Mouse (Mus musculus): ENCODE measurements around the gene Ptdss2. TPM values are rescaled to one million over a fixed set of nuclear protein-coding genes. Genes with fewer than 3 reads are reported as not detected.

Gene Ptdss2
- total RNA-seq, 2 experiments from 2014 or later = 15.5 to 21.9 TPM

DNA sequence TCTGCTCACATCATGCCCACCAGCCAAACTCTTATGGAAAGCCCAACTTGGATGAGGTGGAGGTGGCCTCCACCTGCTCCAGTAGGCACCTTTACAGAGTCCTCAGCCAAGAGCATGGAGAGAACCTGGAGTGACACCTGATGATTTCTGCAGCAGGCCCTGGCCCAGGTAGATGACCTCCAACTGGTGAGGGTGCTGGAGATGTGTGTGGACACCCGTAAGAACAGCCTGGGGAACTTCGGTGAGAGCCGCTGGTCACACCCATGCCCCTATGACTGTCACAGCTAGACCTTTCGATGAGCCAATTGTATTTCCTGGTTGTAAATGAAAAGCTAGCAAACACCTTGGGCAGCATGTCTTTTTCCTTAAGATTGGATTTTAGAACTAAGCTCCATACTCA, 75.9 kb downstream of the Ptdss2 start:
- DNase-seq = no peak
- intact Hi-C loops (cut with DNase I; ENCODE audit: low total_unique reads) = no loop called here

DNA sequence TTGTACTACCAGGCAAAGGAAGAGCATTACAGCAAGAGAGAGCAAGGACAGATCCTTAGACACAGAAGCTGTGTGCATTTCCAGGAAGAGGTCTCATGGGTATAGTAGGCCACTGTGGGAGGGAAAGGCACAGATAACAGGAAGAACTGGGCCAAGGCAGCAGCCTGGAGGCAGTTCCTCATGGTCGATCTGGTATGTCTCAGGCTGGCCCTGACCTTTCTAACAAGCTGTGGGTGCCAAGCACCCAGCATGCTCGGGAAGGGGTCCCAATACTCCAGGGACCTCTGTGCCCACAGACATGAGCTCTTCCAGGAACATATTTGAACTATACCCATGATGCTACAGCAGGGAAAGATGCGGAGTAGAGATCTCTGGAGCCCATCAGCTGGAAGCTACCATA, 82.4 kb downstream of the Ptdss2 start:
- no peak for DNase-seq
- intact Hi-C loops (cut with DNase I; ENCODE audit: low total_unique reads) = no loop called here

DNA sequence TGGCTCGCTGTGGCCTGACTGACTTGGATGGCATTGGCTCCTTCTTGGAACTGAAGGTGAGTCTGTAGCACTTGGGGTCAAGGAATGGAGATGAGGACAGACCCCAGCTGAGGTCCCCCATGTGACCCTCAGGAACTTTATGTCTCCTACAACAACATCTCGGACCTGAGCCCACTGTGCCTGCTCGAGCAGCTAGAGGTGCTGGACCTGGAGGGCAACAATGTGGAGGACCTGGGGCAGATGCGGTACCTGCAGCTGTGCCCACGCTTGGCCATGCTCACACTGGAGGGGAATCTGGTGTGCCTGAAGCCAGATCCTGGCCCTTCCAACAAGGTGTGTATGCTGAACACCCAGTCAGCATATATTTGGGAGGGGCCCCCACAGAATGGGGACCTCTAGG, 83.3 kb downstream of the Ptdss2 start:
- intact Hi-C loops (cut with DNase I; ENCODE audit: low total_unique reads) = no loop called here
- DNase-seq = no peak

DNA sequence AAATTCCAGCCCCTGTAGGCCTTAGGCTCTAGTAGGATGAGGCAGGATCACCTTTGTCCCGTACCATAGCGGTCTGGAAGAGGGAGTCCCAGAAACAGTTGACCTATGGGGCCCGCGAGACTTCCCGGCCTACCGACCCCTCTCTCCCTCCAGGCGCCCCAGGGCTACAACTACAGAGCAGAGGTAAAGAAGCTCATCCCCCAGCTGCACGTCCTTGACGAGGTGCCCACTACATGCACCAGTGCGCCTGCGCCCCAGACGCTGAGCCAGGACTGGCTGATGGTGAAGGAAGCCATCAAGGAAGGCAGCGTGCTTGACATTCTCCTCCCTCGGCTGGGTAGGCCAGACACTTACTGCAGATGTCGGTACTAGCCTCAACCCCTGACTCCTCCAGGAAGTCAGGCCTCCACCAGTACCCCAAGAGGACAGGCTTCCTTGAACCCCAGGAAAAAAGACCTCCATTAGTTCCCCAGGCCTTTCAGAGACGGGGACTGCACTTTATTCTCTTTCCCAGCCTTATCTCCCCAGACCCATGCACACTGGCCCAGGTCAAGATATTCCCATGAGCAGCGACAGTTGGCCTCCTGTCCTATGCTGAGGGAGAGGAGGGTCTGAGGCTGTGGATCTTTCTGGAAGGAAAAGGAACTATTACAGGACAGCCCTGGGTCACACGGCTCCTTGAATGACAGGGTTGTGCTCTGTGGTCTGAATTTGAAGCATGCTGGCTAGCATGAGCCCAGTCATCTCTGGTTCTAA, 84.2 kb downstream of the Ptdss2 start:
- intact Hi-C loops (cut with DNase I; ENCODE audit: low total_unique reads) = no loop called here
- no peak for DNase-seq

Other genes starting within 250 kb of the Ptdss2 start
- gene Psmd13, start 240.4 kb upstream of the Ptdss2 start, total RNA-seq (2021) = 10 to 100 TPM; 93.5 to 94.2 TPM
- gene Sirt3, start 240.1 kb upstream of the Ptdss2 start, total RNA-seq (2021) = 10 to 100 TPM; 19.5 to 24.7 TPM
- gene Cox8b, start 221.9 kb upstream of the Ptdss2 start, total RNA-seq (2021) = 1,000 to 10,000 TPM; 1,269 to 1,458 TPM
- not detected for gene Nlrp6, start 201.5 kb upstream of the Ptdss2 start, total RNA-seq (2021)
- 1 to 10 TPM; 6.7 to 6.9 TPM for gene Pgghg, start 181.0 kb upstream of the Ptdss2 start, total RNA-seq (2021)
- not detected for gene Ifitm5, start 172.1 kb upstream of the Ptdss2 start, total RNA-seq (2021)
- not detected for gene Gm45717, start 166.4 kb upstream of the Ptdss2 start, total RNA-seq (2021)
- gene Ifitm2, start 166.4 kb upstream of the Ptdss2 start, total RNA-seq (2021) = 100 to 1,000 TPM in 1 of 2 experiments, 10 to 100 TPM in 1; 83.9 to 105 TPM
- 1 to 10 TPM; 1.3 to 1.4 TPM for gene Ifitm1, start 155.2 kb upstream of the Ptdss2 start, total RNA-seq (2021)
- 10 to 100 TPM; 44.9 to 54.0 TPM for gene Ifitm3, start 111.6 kb upstream of the Ptdss2 start, total RNA-seq (2021)
- not detected for gene Ifitm6, start 104.5 kb upstream of the Ptdss2 start, total RNA-seq (2021)
- gene Gm17387, start 93.3 kb upstream of the Ptdss2 start, total RNA-seq (2021) = not detected
- under 1 TPM in 1 of 2 experiments, not detected in 1; 0.23 TPM for gene B4galnt4, start 61.3 kb upstream of the Ptdss2 start, total RNA-seq (2021)
- gene Pkp3, start 44.2 kb upstream of the Ptdss2 start, total RNA-seq (2021) = not detected
- gene Sigirr, start 21.8 kb upstream of the Ptdss2 start, total RNA-seq (2021) = 1 to 10 TPM; 2.8 to 3.2 TPM
- not detected for gene Ano9, start 4.6 kb upstream of the Ptdss2 start, total RNA-seq (2021)
- 10 to 100 TPM; 48.4 to 50.3 TPM for gene Rnh1, start 50.5 kb downstream of the Ptdss2 start, total RNA-seq (2021)
- gene Hras, start 71.6 kb downstream of the Ptdss2 start, total RNA-seq (2021) = 100 to 1,000 TPM; 193 to 209 TPM
- gene Lrrc56, start 71.8 kb downstream of the Ptdss2 start, total RNA-seq (2021) = 1 to 10 TPM; 2.2 to 2.4 TPM
- gene Lmntd2, start 91.7 kb downstream of the Ptdss2 start, total RNA-seq (2021) = not detected
- 1 to 10 TPM in 1 of 2 experiments, under 1 TPM in 1; 0.62 to 1.2 TPM for gene Rassf7, start 93.5 kb downstream of the Ptdss2 start, total RNA-seq (2021)
- 10 to 100 TPM; 23.2 to 24.4 TPM for gene Phrf1, start 106.4 kb downstream of the Ptdss2 start, total RNA-seq (2021)
- 1 to 10 TPM in 1 of 2 experiments, under 1 TPM in 1; 0.82 to 1.1 TPM for gene Irf7, start 144.1 kb downstream of the Ptdss2 start, total RNA-seq (2021)
- under 1 TPM; 0.44 to 0.59 TPM for gene Cdhr5, start 154.4 kb downstream of the Ptdss2 start, total RNA-seq (2021)
- 1 to 10 TPM in 1 of 2 experiments, under 1 TPM in 1; 0.92 to 1.0 TPM for gene Sct, start 156.8 kb downstream of the Ptdss2 start, total RNA-seq (2021)
- gene Drd4, start 169.6 kb downstream of the Ptdss2 start, total RNA-seq (2021) = under 1 TPM; 0.31 to 0.33 TPM
- gene Deaf1, start 205.3 kb downstream of the Ptdss2 start, total RNA-seq (2021) = 10 to 100 TPM; 15.5 to 18.9 TPM
- 10 to 100 TPM in 1 of 2 experiments, 1 to 10 TPM in 1; 9.1 to 11.1 TPM for gene Tmem80, start 205.4 kb downstream of the Ptdss2 start, total RNA-seq (2021)
- 1 to 10 TPM; 1.8 to 3.3 TPM for gene Eps8l2, start 216.5 kb downstream of the Ptdss2 start, total RNA-seq (2021)

All from gastrocnemius, postnatal 14 days (tissue).